14 mouse cellular contexts compared by ENCODE assay signal in the genomic region with DNA sequence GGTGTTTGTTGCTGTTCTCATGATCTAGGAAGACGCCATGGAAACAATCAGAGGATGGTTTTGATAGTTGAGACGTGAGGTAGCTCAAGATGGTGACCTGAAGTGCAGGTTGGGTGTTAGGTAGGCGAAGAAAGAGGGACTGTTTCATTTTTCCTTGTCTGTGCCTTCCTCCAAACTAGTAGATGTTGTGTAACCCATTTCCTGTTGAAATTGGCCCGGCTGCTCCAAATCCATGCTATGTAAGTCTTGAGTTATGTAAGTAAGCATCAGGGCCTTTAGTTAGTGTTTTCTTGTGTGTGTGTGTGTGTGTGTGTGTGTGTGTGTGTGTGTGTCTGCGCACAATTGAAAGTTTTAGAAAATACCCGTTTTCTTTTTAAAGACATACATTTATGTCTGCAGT. TPM values are rescaled to one million over a fixed set of nuclear protein-coding genes. Genes with fewer than 3 reads are reported as not detected.
DNase-seq lines count a peak whose midpoint lies in the region; ATAC-seq and TF ChIP-seq lines count a peak whose summit lies in the region.
"Had no signal": no experiment of that assay in that cellular context is flagged by ENCODE, and none has a peak within 500 bp of the region (broad histone marks: within the 10 kb centered on the region; RNA-seq: fewer than 3 reads in every experiment).

No protein-coding gene starts in this region.

- no peaks in the 10 kb centered on the region for H3K27me3 ChIP-seq in small intestine, adult 2 months (ENCODE audit: control insufficient read depth, insufficient read depth, low read length)
- H3K27me3 ChIP-seq: embryonic facial prominence, embryonic 12.5 days; limb, embryonic 15.5 days had no signal

- DNase-seq in heart, adult 18-20 months: peak; percentile 36 to 46
- DNase-seq in heart, postnatal 4 days: no peak
- peak; percentile 34 to 60 for DNase-seq in lung, adult 18-20 months
- DNase-seq in lung, adult 2 months: no peak
- no peak for DNase-seq in adrenal gland, adult 18-20 months (ENCODE audit: low spot score in 2 of 2)
- DNase-seq: adrenal gland, postnatal 25 days; cerebellum, adult 18-20 months; heart, postnatal 10 days; spleen, adult 18-20 months had no signal

- 35% methylated on average over 6 of the region's 6 CpGs for WGBS in lung, adult 2 months
- 72% methylated on average over 6 of the region's 6 CpGs for WGBS in small intestine, adult 2 months

- no peak for TF ChIP-seq POLR2A in lung, adult 2 months (IDR thresholded peaks at IDR 0.05; ENCODE audit: borderline replicate concordance, extremely low read depth, low read depth, low read length)
- TF ChIP-seq POLR2A in small intestine, adult 2 months (IDR thresholded peaks at IDR 0.05; ENCODE audit: low read depth, low read length): no peak

- H3K36me3 ChIP-seq in small intestine, adult 2 months (ENCODE audit: control insufficient read depth, insufficient read depth, low read length): peaks cover 23% of the 10 kb centered on the region

- peak; percentile 55 for ATAC-seq in granulocyte monocyte progenitor cell, adult 5-6 weeks (replicated peaks; ENCODE audit: poor library complexity, severe bottlenecking)
- no peak for ATAC-seq in megakaryocyte-erythroid progenitor cell, adult 5-6 weeks (replicated peaks; ENCODE audit: low FRiP score, low TSS enrichment, poor library complexity, severe bottlenecking)

- H3K4me1 ChIP-seq in lung, adult 2 months (ENCODE audit: control insufficient read depth, insufficient read depth, low read length): peaks cover 26% of the 10 kb centered on the region
- peaks cover 31% of the 10 kb centered on the region for H3K4me1 ChIP-seq in small intestine, adult 2 months (ENCODE audit: control insufficient read depth, insufficient read depth, insufficient read length, low read length)

- H3K27ac ChIP-seq in small intestine, adult 2 months (ENCODE audit: insufficient read depth, low read depth, low read length): peak overlapping the region; percentile 6; the same call in 1 of the 2 replicates
- H3K27ac ChIP-seq: embryonic facial prominence, embryonic 12.5 days; limb, embryonic 15.5 days had no signal

- no peak overlapping the region for H3K4me3 ChIP-seq in lung, adult 2 months (replicated peaks; ENCODE audit: extremely low read depth, low read depth, low read length)
- H3K4me3 ChIP-seq in small intestine, adult 2 months (ENCODE audit: low read depth, low read length): no peak overlapping the region
- H3K4me3 ChIP-seq: embryonic facial prominence, embryonic 12.5 days; limb, embryonic 15.5 days had no signal

- TF ChIP-seq CTCF in lung, adult 2 months (IDR thresholded peaks at IDR 0.05; ENCODE audit: insufficient read depth, low read length): no peak
- TF ChIP-seq CTCF in small intestine, adult 2 months (IDR thresholded peaks at IDR 0.05; ENCODE audit: extremely low read depth, insufficient read length, insufficient replicate concordance, low read depth, low read length): no peak

RNA-seq across cellular contexts. Expression of gene Ywhab, which starts 14.5 kb away (rescaled TPM):
- total RNA-seq in heart, adult 18-20 months (2021): 10 to 100 TPM; 75.9 to 82.7 TPM
- total RNA-seq in heart, postnatal 4 days (2021): 100 to 1,000 TPM; 153 to 157 TPM
- 39.4 and 52.8 TPM in 2 replicates for polyA plus RNA-seq in lung, adult 2 months (2012; rRNA removed)
- total RNA-seq in granulocyte monocyte progenitor cell, adult 5-6 weeks (2014; fragmentation: Nextera tagmentation): 125 and 137 TPM in 2 replicates
- total RNA-seq in granulocyte monocyte progenitor cell, adult 5-6 weeks (2017): 64.1 and 69.6 TPM in 2 replicates
- polyA plus RNA-seq in small intestine, adult 2 months (2012; rRNA removed): 12.1 and 25.8 TPM in 2 replicates
- 100 to 1,000 TPM; 252 to 298 TPM for total RNA-seq in adrenal gland, adult 18-20 months (2021)
- total RNA-seq in megakaryocyte-erythroid progenitor cell, adult 5-6 weeks (2014; fragmentation: Nextera tagmentation): 111 and 112 TPM in 2 replicates
- 54.1 and 60.2 TPM in 2 replicates for total RNA-seq in megakaryocyte-erythroid progenitor cell, adult 5-6 weeks (2017)

RNA-seq across cellular contexts. Expression of gene Pabpc1l, which starts 16.0 kb away (rescaled TPM):
- under 1 TPM; 0.57 to 0.62 TPM for total RNA-seq in heart, adult 18-20 months (2021)
- 1 to 10 TPM; 1.4 to 1.8 TPM for total RNA-seq in heart, postnatal 4 days (2021)
- polyA plus RNA-seq in lung, adult 2 months (2012; rRNA removed): 0.40 and 0.50 TPM in 2 replicates
- total RNA-seq in granulocyte monocyte progenitor cell, adult 5-6 weeks (2014; fragmentation: Nextera tagmentation): not detected in 2 replicates
- not detected in 2 replicates for total RNA-seq in granulocyte monocyte progenitor cell, adult 5-6 weeks (2017)
- polyA plus RNA-seq in small intestine, adult 2 months (2012; rRNA removed): 0.10 and 0.18 TPM in 2 replicates
- 1 to 10 TPM in 1 of 2 experiments, under 1 TPM in 1; 0.45 to 2.2 TPM for total RNA-seq in adrenal gland, adult 18-20 months (2021)
- 1.5 TPM in 1 of 2 replicates, not detected in the other for total RNA-seq in megakaryocyte-erythroid progenitor cell, adult 5-6 weeks (2014; fragmentation: Nextera tagmentation)
- total RNA-seq in megakaryocyte-erythroid progenitor cell, adult 5-6 weeks (2017): not detected in 2 replicates

Comparison
In these comparisons a context has a peak if more than half of its experiments do, and no peak if none do; other contexts are left out.
1. DNase-seq: peak in heart, adult 18-20 months (2 of 2) and lung, adult 18-20 months (2 of 2); none in heart, postnatal 4 days (single experiment), lung, adult 2 months (single experiment) and adrenal gland, adult 18-20 months (0 of 2).